Mouse (Mus musculus) neutrophil, adult 83 days (primary cell): ENCODE measurements around the gene Tssk2. TPM values are rescaled to one million over a fixed set of nuclear protein-coding genes. Genes with fewer than 3 reads are reported as not detected.

ENCODE experiments used
- total RNA-seq, 2 experiments: library from RNA; stranded (reverse); gene quantifications; one replicate each; pipeline ENCODE4 v1.2.4; 2023

Gene Tssk2
- total RNA-seq = not detected

GRCm38 (mm10) chr16:17898462-17898861, at the start of gene Tssk2, which contains the start of gene Dgcr2:
Gene Tssk2 (plus strand): TSS chr16:17898637.
Gene Dgcr2 (minus strand): TSS chr16:17898562.

GRCm38 (mm10) chr16:17891567-17891959, 6.9 kb upstream of the Tssk2 start, which contains the start of gene Gm20518:
Gene Gm20518 (minus strand): TSS chr16:17891671.

GRCm38 (mm10) chr16:17893923-17894322, 4.5 kb upstream of the Tssk2 start, which contains the start of gene Tssk1:
Gene Tssk1 (plus strand): TSS chr16:17894223.

GRCm38 (mm10) chr16:17911052-17911595, 12.7 kb downstream of the Tssk2 start, which contains the start of gene Ess2:
Gene Ess2 (minus strand): TSS chr16:17911348.

GRCm38 (mm10) chr16:17914307-17915249, 16.1 kb downstream of the Tssk2 start, which contains the start of gene Gsc2:
Gene Gsc2 (minus strand): TSS chr16:17915059.

GRCm38 (mm10) chr16:17928087-17928580, 29.7 kb downstream of the Tssk2 start, which contains the start of gene Slc25a1:
Gene Slc25a1 (minus strand): TSS chr16:17928219.

Other genes starting within 250 kb of the Tssk2 start
- 10 to 100 TPM; 72.6 to 88.4 TPM for gene Med15, start 165.7 kb upstream of the Tssk2 start, total RNA-seq
- 10 to 100 TPM; 12.4 to 15.8 TPM for gene Klhl22, start 139.0 kb upstream of the Tssk2 start, total RNA-seq
- gene Scarf2, start 101.4 kb upstream of the Tssk2 start, total RNA-seq = under 1 TPM; 0.31 to 0.59 TPM
- not detected for gene B830017H08Rik, start 65.5 kb upstream of the Tssk2 start, total RNA-seq
- gene Car15, start 60.3 kb upstream of the Tssk2 start, total RNA-seq = 1 to 10 TPM; 3.7 to 6.8 TPM
- under 1 TPM; 0.33 to 0.73 TPM for gene Gm20518, start 7.0 kb upstream of the Tssk2 start, total RNA-seq
- gene Tssk1, start 4.4 kb upstream of the Tssk2 start, total RNA-seq = not detected
- gene Dgcr2, start 75 bp upstream of the Tssk2 start, total RNA-seq = 10 to 100 TPM; 40.7 to 40.8 TPM
- gene Ess2, start 12.7 kb downstream of the Tssk2 start, total RNA-seq = 10 to 100 TPM; 19.6 to 19.9 TPM
- not detected for gene Gsc2, start 16.4 kb downstream of the Tssk2 start, total RNA-seq
- 10 to 100 TPM; 16.1 to 18.1 TPM for gene Slc25a1, start 29.6 kb downstream of the Tssk2 start, total RNA-seq
- gene Vpreb2, start 81.8 kb downstream of the Tssk2 start, total RNA-seq = 1 to 10 TPM in 1 of 2 experiments, not detected in 1; 1.5 TPM
- 1 to 10 TPM; 6.6 to 8.2 TPM for gene Dgcr6, start 154.2 kb downstream of the Tssk2 start, total RNA-seq
- 10 to 100 TPM in 1 of 2 experiments, 1 to 10 TPM in 1; 9.4 to 10.1 TPM for gene Prodh, start 191.6 kb downstream of the Tssk2 start, total RNA-seq
- gene Rtn4r, start 229.0 kb downstream of the Tssk2 start, total RNA-seq = under 1 TPM; 0.53 to 0.62 TPM